9 mouse cellular contexts compared by ENCODE assay signal in the genomic region with DNA sequence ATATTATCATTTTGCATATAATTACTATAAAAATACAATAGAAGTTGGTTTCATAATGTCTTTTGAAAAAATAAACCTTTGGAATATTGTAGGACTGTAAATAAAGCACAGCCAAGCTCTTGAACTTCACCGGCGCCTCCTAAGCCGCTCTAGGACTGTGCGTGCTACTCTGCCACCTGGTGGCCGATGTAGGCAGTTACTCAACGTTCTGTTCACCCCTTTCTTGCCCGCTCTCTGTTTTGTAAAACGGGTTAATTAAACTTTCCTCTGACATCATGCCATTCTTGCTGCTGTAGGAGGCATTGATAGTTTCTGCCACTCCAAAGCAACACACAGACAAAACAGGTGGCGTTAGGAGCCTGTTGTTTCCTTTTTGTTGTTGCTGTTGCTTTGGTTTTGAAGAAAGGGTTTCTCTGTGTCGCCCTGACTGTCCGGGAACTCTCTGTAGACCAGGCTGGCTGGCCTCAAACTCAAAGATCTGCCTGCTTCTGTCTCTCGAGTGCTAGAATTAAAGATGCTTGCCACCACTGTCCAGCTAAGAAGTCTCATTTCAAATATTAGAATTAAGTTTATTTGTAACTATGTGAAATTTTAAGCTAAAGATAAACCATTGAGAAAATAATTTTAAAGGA. TPM values are rescaled to one million over a fixed set of nuclear protein-coding genes. Genes with fewer than 3 reads are reported as not detected.
DNase-seq lines count a peak whose midpoint lies in the region; ATAC-seq lines count a peak whose summit lies in the region.
"Had no signal": no experiment of that assay in that cellular context is flagged by ENCODE, and none has a peak within 500 bp of the region (broad histone marks: within the 10 kb centered on the region; RNA-seq: fewer than 3 reads in every experiment).

No protein-coding gene starts in this region.

- peak; percentile 93 for ATAC-seq in forebrain, embryonic 13.5 days
- ATAC-seq in hindbrain, embryonic 11.5 days (ENCODE audit: low FRiP score): peak; percentile 83

- no peak overlapping the region for H3K27ac ChIP-seq in forebrain, embryonic 13.5 days
- no peak overlapping the region for H3K27ac ChIP-seq in hindbrain, embryonic 11.5 days (ENCODE audit: low read depth, low read length)
- H3K27ac ChIP-seq: liver, embryonic 15.5 days had no signal

- H3K4me1 ChIP-seq in forebrain, embryonic 13.5 days: peaks cover 17% of the 10 kb centered on the region
- no peaks in the 10 kb centered on the region for H3K4me1 ChIP-seq in hindbrain, embryonic 11.5 days (replicated peaks; ENCODE audit: control insufficient read depth, insufficient read depth, low read length)
- H3K4me1 ChIP-seq: liver, embryonic 15.5 days had no signal

- WGBS in forebrain, embryonic 13.5 days: 4% methylated on average over 12 of the region's 12 CpGs
- 12% methylated on average over 12 of the region's 12 CpGs for WGBS in hindbrain, embryonic 11.5 days

- DNase-seq in MN1 (ENCODE audit: low spot score): peak; percentile 64
- peak; percentile 34 for DNase-seq in cerebellum, adult 11 months
- DNase-seq in hindbrain, embryonic 11.5 days (ENCODE audit: low spot score): peak; percentile 90
- peak; percentile 81 to 84 for DNase-seq in layer of hippocampus, postnatal 10 days (ENCODE audit: low spot score in 2 of 2)
- peak; percentile 73 for DNase-seq in lung, postnatal 36 days
- peak; percentile 91 for DNase-seq in retina, embryonic 14.5 days (ENCODE audit: low spot score)
- peak; percentile 33 for DNase-seq in urinary bladder, adult 2 months (ENCODE audit: low spot score)

- H3K9ac ChIP-seq in forebrain, embryonic 13.5 days: peak overlapping the region; percentile 50; the same call in 1 of the 2 replicates
- H3K9ac ChIP-seq in hindbrain, embryonic 11.5 days (ENCODE audit: low read depth, low read length): 0 out of 2 replicates have a peak overlapping the region, but pooled peaks have one; percentile 40
- H3K9ac ChIP-seq: liver, embryonic 15.5 days had no signal

- H3K36me3 ChIP-seq in forebrain, embryonic 13.5 days (ENCODE audit: poor library complexity, severe bottlenecking): no peaks in the 10 kb centered on the region
- no peaks in the 10 kb centered on the region for H3K36me3 ChIP-seq in hindbrain, embryonic 11.5 days (ENCODE audit: control insufficient read depth, insufficient read depth, low read length)
- H3K36me3 ChIP-seq: liver, embryonic 15.5 days had no signal

- peaks cover 19% of the 10 kb centered on the region; the same call in 1 of the 2 replicates for H3K27me3 ChIP-seq in forebrain, embryonic 13.5 days
- H3K27me3 ChIP-seq in hindbrain, embryonic 11.5 days (ENCODE audit: control insufficient read depth, insufficient read depth, low read length): peaks cover 2% of the 10 kb centered on the region; the same call in 1 of the 2 replicates

- H3K4me2 ChIP-seq in forebrain, embryonic 13.5 days: peak overlapping the region; percentile 50
- no peak overlapping the region for H3K4me2 ChIP-seq in hindbrain, embryonic 11.5 days (replicated peaks; ENCODE audit: low read depth, low read length)
- H3K4me2 ChIP-seq: liver, embryonic 15.5 days had no signal

- H3K4me3 ChIP-seq in forebrain, embryonic 13.5 days: no peak overlapping the region
- no peak overlapping the region for H3K4me3 ChIP-seq in hindbrain, embryonic 11.5 days (ENCODE audit: low read depth, low read length)
- H3K4me3 ChIP-seq: liver, embryonic 15.5 days had no signal

- H3K9me3 ChIP-seq in forebrain, embryonic 13.5 days (replicated peaks): no peaks in the 10 kb centered on the region
- H3K9me3 ChIP-seq in hindbrain, embryonic 11.5 days (ENCODE audit: control insufficient read depth, low read length): no peaks in the 10 kb centered on the region
- H3K9me3 ChIP-seq: liver, embryonic 15.5 days had no signal

RNA-seq across cellular contexts. Expression of gene Cryz, which starts 24.1 kb away (rescaled TPM):
- 11.5 and 14.3 TPM in 2 replicates for polyA plus RNA-seq in forebrain, embryonic 13.5 days (2015; fragmentation: Nextera tagmentation; extraction: Ambion mirVana)
- 18.6 and 18.9 TPM in 2 replicates for polyA plus RNA-seq in hindbrain, embryonic 11.5 days (2014; fragmentation: Nextera tagmentation; extraction: Ambion mirVana)
- total RNA-seq in layer of hippocampus, postnatal 10 days (2021): 10 to 100 TPM; 18.1 to 20.2 TPM
- polyA plus RNA-seq in urinary bladder, adult 2 months (2012; rRNA removed): 11.4 and 12.7 TPM in 2 replicates

RNA-seq across cellular contexts. Expression of gene Tyw3, which starts 24.4 kb away (rescaled TPM):
- polyA plus RNA-seq in forebrain, embryonic 13.5 days (2015; fragmentation: Nextera tagmentation; extraction: Ambion mirVana): 13.3 and 14.1 TPM in 2 replicates
- 17.1 and 21.6 TPM in 2 replicates for polyA plus RNA-seq in hindbrain, embryonic 11.5 days (2014; fragmentation: Nextera tagmentation; extraction: Ambion mirVana)
- total RNA-seq in layer of hippocampus, postnatal 10 days (2021): 10 to 100 TPM; 10.1 to 10.7 TPM
- 6.0 and 7.9 TPM in 2 replicates for polyA plus RNA-seq in urinary bladder, adult 2 months (2012; rRNA removed)

Comparison
In these comparisons a context has a peak if more than half of its experiments do, and no peak if none do; other contexts are left out.
1. DNase-seq: peak in every context shown above with its lines; median percentile 91 in retina, embryonic 14.5 days; 90 in hindbrain, embryonic 11.5 days; 82 in layer of hippocampus, postnatal 10 days; 73 in lung, postnatal 36 days; 64 in MN1; 34 in cerebellum, adult 11 months; 33 in urinary bladder, adult 2 months.